Mouse (Mus musculus) CH12.LX (cell line): Measurements from ENCODE around the gene Abcb8. TPM values are rescaled to one million over a fixed set of nuclear protein-coding genes. Genes with fewer than 3 reads are reported as not detected.

ENCODE experiments used
- DNase-seq: peaks from one replicate; pipeline ENCODE4 v3.0.0-alpha.2; 2013; ENCODE audit errors: extremely low read depth
- H3K27ac ChIP-seq: 2 replicates; pipeline ENCODE4 v1.5.1; 2012; ENCODE audit warnings: low read depth, mild to moderate bottlenecking, control low read depth, moderate library complexity; ENCODE audit not compliant: insufficient read depth
- H3K27me3 ChIP-seq: replicated peaks from 2 replicates; pipeline ENCODE3; 2012; ENCODE audit warnings: inconsistent platforms
- H3K36me3 ChIP-seq, 2 experiments: replicated peaks in 1 of 2; 2 replicates each; pipeline versions ENCODE3 to v1.6.1; 2012; ENCODE audit warnings: inconsistent platforms in 1 of 2, low read length in 1 of 2, mild to moderate bottlenecking in 1 of 2, mixed read lengths in 1 of 2, moderate library complexity in 1 of 2; ENCODE audit not compliant: control insufficient read depth in 1 of 2, insufficient read depth in 1 of 2
- H3K4me1 ChIP-seq, 2 experiments: 2 replicates each; pipeline ENCODE4 v1.6.1; 2012; ENCODE audit warnings: inconsistent platforms in 1 of 2, moderate library complexity in 1 of 2; ENCODE audit not compliant: insufficient read depth in 2 of 2, control insufficient read depth in 1 of 2
- H3K4me2 ChIP-seq: 2 replicates; pipeline ENCODE4 v1.6.1; 2012; ENCODE audit warnings: low read depth, mild to moderate bottlenecking, control low read depth; ENCODE audit not compliant: poor library complexity, insufficient read depth, severe bottlenecking
- H3K4me3 ChIP-seq, 3 experiments: fragments of 150-350 bp in 1 of 3; sonication (generic) in 1 of 3; replicated peaks in 1 of 3; 2 replicates each; pipeline versions ENCODE3 to v1.5.1; 2011 to 2012; ENCODE audit warnings: low read depth in 2 of 3, low read length in 2 of 3, mild to moderate bottlenecking in 2 of 3, moderate library complexity in 2 of 3, control low read depth in 1 of 3, improper control_type of control experiment in 1 of 3, inconsistent platforms in 1 of 3, mixed read lengths in 1 of 3; ENCODE audit not compliant: poor library complexity in 1 of 3
- H3K79me2 ChIP-seq: replicated peaks from 2 replicates; pipeline ENCODE4 v1.6.1; 2012; ENCODE audit warnings: mild to moderate bottlenecking, moderate library complexity; ENCODE audit not compliant: control insufficient read depth, poor library complexity, insufficient read depth, severe bottlenecking; ENCODE audit errors: extremely low read depth
- H3K9ac ChIP-seq: 2 replicates; pipeline ENCODE4 v1.6.1; 2012; ENCODE audit warnings: low read depth, mild to moderate bottlenecking, control low read depth, moderate library complexity; ENCODE audit not compliant: insufficient read depth
- H3K9me3 ChIP-seq: replicated peaks from 2 replicates; pipeline ENCODE3; 2012; ENCODE audit warnings: low read length, inconsistent platforms, mixed read lengths
- CHD1 ChIP-seq: IDR thresholded peaks from 2 replicates; pipeline ENCODE4 v1.6.1; 2012; ENCODE audit warnings: low read depth, low read length, improper control_type of control experiment, inconsistent platforms
- E2F4 ChIP-seq: IDR thresholded peaks from 2 replicates; pipeline ENCODE4 v1.6.1; 2011; ENCODE audit warnings: low read depth, low read length, improper control_type of control experiment; ENCODE audit not compliant: insufficient replicate concordance
- HCFC1 ChIP-seq: IDR thresholded peaks from 2 replicates; pipeline ENCODE4 v1.6.1; 2012; ENCODE audit warnings: low read depth, mild to moderate bottlenecking, inconsistent platforms, low read length, improper control_type of control experiment
- JUN ChIP-seq: IDR thresholded peaks from 2 replicates; pipeline ENCODE4 v1.6.1; 2011; ENCODE audit warnings: low read depth, mild to moderate bottlenecking, low read length, improper control_type of control experiment, moderate library complexity; ENCODE audit not compliant: insufficient read depth
- JUND ChIP-seq: conservative IDR thresholded peaks from 2 replicates; pipeline ENCODE4 v1.6.1; 2011; ENCODE audit warnings: low read depth, low read length, improper control_type of control experiment
- MEF2A ChIP-seq: IDR thresholded peaks from 2 replicates; pipeline ENCODE4 v1.6.1; 2014; ENCODE audit warnings: low read depth, mild to moderate bottlenecking, inconsistent platforms, low read length, improper control_type of control experiment, borderline replicate concordance
- NELFE ChIP-seq: IDR thresholded peaks from 2 replicates; pipeline ENCODE4 v1.6.1; 2011; ENCODE audit warnings: low read depth, low read length, improper control_type of control experiment
- RAD21 ChIP-seq: IDR thresholded peaks from 2 replicates; pipeline ENCODE4 v1.6.1; 2011; ENCODE audit warnings: low read depth, mild to moderate bottlenecking, low read length, improper control_type of control experiment, moderate library complexity
- RCOR1 ChIP-seq: conservative IDR thresholded peaks from 2 replicates; pipeline ENCODE4 v1.6.1; 2012; ENCODE audit warnings: low read depth, mild to moderate bottlenecking, inconsistent platforms, low read length, improper control_type of control experiment
- USF2 ChIP-seq: conservative IDR thresholded peaks from 2 replicates; pipeline ENCODE4 v1.6.1; 2011; ENCODE audit warnings: low read depth, low read length, improper control_type of control experiment
- ZKSCAN1 ChIP-seq: IDR thresholded peaks from 2 replicates; pipeline ENCODE4 v1.6.1; 2012; ENCODE audit warnings: low read depth, inconsistent platforms, low read length, improper control_type of control experiment, borderline replicate concordance
- dilution Hi-C: fragments of 300-500 bp; cut with MboI; formaldehyde crosslinking; loops from 2 replicates; pipeline ENCODE4 v1.14.3; 2020; ENCODE audit warnings: low sequenced_read_pairs; ENCODE audit not compliant: extremely low pct_unique_long_range_greater_than_20kb, extremely low pct_ligation_motif_present
- in situ Hi-C: fragments of 300-500 bp; cut with MboI; formaldehyde crosslinking; loops from 3 replicates; pipeline ENCODE4 v1.14.3; 2019; ENCODE audit warnings: low sequenced_read_pairs, low pct_ligation_motif_present, low pct_unique_long_range_greater_than_20kb, mixed read lengths
- polyA plus RNA-seq: library from polyadenylated mRNA; unstranded; fragments of >175 nt; gene quantifications from 2 replicates; pipeline ENCODE4 v1.2.1, GENCODE M21; 2012; ENCODE audit warnings: low read depth; ENCODE audit not compliant: insufficient read length
- total RNA-seq, 2 experiments: library from RNA; depleted of rRNA; stranded (reverse); fragments of 300-350 nt in 1 of 2; fragments of >200 nt in 1 of 2; gene quantifications; 2 replicates each; pipeline ENCODE4 v1.2.3; 2012 to 2014

The Abcb8 gene
- total and polyA plus RNA-seq, 3 experiments: 31.0 to 58.7 (median 45.4) TPM

DNA sequence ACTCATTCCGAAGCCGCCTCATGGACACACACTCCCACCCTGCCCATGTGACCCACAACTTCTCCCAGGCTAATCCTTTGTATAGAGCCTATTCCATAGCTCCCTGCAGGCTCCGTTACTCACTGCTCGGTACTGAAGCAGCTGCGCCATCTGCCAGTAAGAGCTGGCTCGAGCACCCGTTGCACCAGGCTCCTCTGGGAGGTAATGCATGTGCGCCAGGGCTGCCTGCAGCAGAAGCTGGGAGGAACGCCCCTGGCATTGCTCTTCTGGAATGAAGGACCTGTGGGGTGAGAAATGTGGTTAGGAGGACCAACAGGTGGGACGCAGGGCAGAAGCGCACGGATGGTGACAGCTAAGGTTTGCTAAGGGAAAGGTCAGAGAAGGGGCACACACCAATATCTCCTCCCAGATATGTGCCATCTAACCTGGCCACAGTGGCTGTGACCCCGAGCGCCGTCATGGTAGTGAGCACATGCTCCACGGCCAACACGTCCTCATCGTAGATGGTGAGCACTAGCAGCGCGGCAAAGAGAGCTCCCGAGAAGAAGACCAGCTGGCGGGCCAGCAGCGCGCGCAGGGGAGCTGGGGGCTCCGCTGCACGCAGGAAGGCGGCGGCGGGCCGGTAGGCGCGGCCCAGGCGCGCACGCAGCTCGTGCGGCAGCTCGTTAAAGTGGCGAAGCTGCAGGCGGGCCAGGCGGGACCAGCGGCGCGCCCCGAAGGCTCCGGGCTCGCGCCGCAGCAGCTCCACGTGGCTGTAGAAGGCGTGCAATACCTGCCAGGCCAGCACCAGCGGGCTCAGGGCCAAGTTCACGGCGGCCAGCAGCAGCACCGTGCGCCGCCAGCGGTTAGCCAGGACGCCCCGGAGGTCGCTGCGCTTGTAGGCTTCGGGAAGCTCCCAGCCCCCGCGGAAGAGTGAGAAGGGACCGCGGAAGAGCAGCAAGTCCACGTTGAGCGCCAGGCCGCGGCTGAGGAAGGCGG is 5.9 kb upstream of the Abcb8 start:
- dilution Hi-C loops: no loop called here

DNA sequence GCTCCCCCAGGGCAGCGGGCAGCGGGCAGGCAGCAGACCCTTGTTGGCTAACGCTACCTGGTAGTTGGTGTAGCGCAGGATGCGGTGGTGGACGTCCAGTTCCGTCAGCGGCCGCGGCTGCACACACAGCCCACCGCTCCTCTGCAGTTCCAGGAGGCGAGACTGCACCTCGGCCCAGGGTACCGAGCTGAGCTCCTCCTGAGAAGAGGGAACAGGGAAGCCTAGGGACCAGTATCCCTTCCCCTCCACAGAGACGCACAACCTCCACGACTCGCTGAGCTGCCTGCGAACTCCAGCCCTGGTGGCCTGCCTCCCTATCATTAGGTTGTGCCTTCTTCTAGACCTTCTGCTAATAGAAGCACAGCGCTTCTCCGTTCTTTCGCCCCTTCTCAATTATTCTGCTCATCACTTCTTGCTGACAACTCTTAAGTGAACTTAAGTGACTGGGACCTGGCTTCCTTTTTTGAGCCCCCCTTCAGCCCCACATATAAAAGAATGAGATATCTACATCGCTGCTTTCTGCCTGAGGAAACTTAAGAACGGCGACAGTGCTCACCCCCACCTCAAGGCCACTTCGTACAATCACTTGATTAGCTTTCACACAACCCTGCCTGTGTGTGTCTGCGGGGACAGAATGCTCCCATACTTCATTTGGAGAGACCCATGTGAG is 5.1 kb upstream of the Abcb8 start:
- no peak overlapping the region for H3K27ac ChIP-seq
- TF ChIP-seq ZKSCAN1: no peak
- TF ChIP-seq, all 38 proteins: peak for 0
- Histone ChIP-seq H3K4me3 (no peak overlapping the region), H3K36me3 (no peaks in the 10 kb centered on the region), H3K4me2 (no peak overlapping the region), H3K9me3 (peaks cover 11% of the 10 kb centered on the region), H3K79me2 (no peaks in the 10 kb centered on the region), H3K27me3 (no peaks in the 10 kb centered on the region), H3K4me1 (peaks cover 18 to 57% of the 10 kb centered on the region in 2 experiments), H3K9ac (no peak overlapping the region)
- no peak for DNase-seq
- dilution Hi-C loops: no loop called here
- in situ Hi-C loops: no loop called here

More for the DNA sequence above, 5.9 kb upstream of the Abcb8 start:
- no peak overlapping the region for H3K4me2 ChIP-seq
- no peak for DNase-seq
- TF ChIP-seq E2F4 (no peak), HCFC1 (no peak), CHD1 (no peak), NELFE (no peak), MEF2A (no peak), USF2 (no peak), RAD21 (no peak), RCOR1 (no peak), JUND (no peak), JUN (no peak), ZKSCAN1 (no peak)
- no peaks in the 10 kb centered on the region for H3K36me3 ChIP-seq
- H3K27ac ChIP-seq: no peak overlapping the region
- H3K27me3 ChIP-seq: no peaks in the 10 kb centered on the region
- no peak overlapping the region for H3K9ac ChIP-seq
- no peak overlapping the region for H3K4me3 ChIP-seq
- no peaks in the 10 kb centered on the region for H3K79me2 ChIP-seq
- peaks cover 11% of the 10 kb centered on the region for H3K9me3 ChIP-seq
- H3K4me1 ChIP-seq: peaks cover 20 to 56% of the 10 kb centered on the region in 2 experiments
- in situ Hi-C loops: no loop called here
